Mouse (Mus musculus) heart, postnatal 4 days (tissue): ENCODE measurements around the gene Arl4d. TPM values are rescaled to one million over a fixed set of nuclear protein-coding genes. Genes with fewer than 3 reads are reported as not detected.

Experiments
- total RNA-seq, 2 experiments: library from RNA; stranded (reverse); gene quantifications; 2 replicates each; pipeline ENCODE4 v1.2.3; 2021

Arl4d gene
- total RNA-seq, 2 experiments from 2014 or later, result 17.9 to 20.5 TPM

Other genes starting within 250 kb of the Arl4d start
- gene Aarsd1, start 247.9 kb upstream of the Arl4d start, total RNA-seq, result 10 to 100 TPM; 25.0 to 27.1 TPM
- 1 to 10 TPM; 3.0 to 8.8 TPM for gene Gm27029, start 240.7 kb upstream of the Arl4d start, total RNA-seq
- 10 to 100 TPM in 1 of 2 experiments, 1 to 10 TPM in 1; 9.0 to 12.4 TPM for gene Rundc1, start 240.5 kb upstream of the Arl4d start, total RNA-seq
- gene Ptges3l, start 240.2 kb upstream of the Arl4d start, total RNA-seq, result 10 to 100 TPM; 50.6 to 52.8 TPM
- gene Rpl27, start 223.2 kb upstream of the Arl4d start, total RNA-seq, result 10 to 100 TPM; 69.0 to 72.5 TPM
- gene Ifi35, start 217.1 kb upstream of the Arl4d start, total RNA-seq, result 10 to 100 TPM; 12.0 to 13.1 TPM
- gene Rnd2, start 200.5 kb upstream of the Arl4d start, total RNA-seq, result 10 to 100 TPM; 11.5 to 11.7 TPM
- 10 to 100 TPM; 59.5 to 60.4 TPM for gene Vat1, start 199.3 kb upstream of the Arl4d start, total RNA-seq
- 10 to 100 TPM; 10.6 to 10.9 TPM for gene Brca1, start 113.6 kb upstream of the Arl4d start, total RNA-seq
- 100 to 1,000 TPM; 116 to 120 TPM for gene Nbr1, start 113.4 kb upstream of the Arl4d start, total RNA-seq
- 1 to 10 TPM; 7.9 TPM for gene Tmem106a, start 83.3 kb upstream of the Arl4d start, total RNA-seq
- gene Gm11634, start 66.3 kb upstream of the Arl4d start, total RNA-seq, result not detected
- 10 to 100 TPM; 29.2 to 35.0 TPM for gene Rdm1, start 38.3 kb upstream of the Arl4d start, total RNA-seq
- 10 to 100 TPM; 21.6 to 21.7 TPM for gene Dhx8, start 67.4 kb downstream of the Arl4d start, total RNA-seq
- gene Etv4, start 119.8 kb downstream of the Arl4d start, total RNA-seq, result 1 to 10 TPM; 6.6 to 6.8 TPM
- 10 to 100 TPM; 17.3 to 19.1 TPM for gene Meox1, start 228.8 kb downstream of the Arl4d start, total RNA-seq